Mouse (Mus musculus) cerebellum, adult 2 months (tissue): ENCODE data around the gene Cds1.

Experiments
- CTCF ChIP-seq: fragments of 200-500 bp; IDR thresholded peaks from 2 replicates; pipeline ENCODE4 v1.5.1; 2011; ENCODE audit warnings: low read depth, mild to moderate bottlenecking, control low read depth, low read length, moderate library complexity, borderline replicate concordance; ENCODE audit not compliant: insufficient read depth
- POLR2A ChIP-seq: fragments of 200-500 bp; IDR thresholded peaks from 2 replicates; pipeline ENCODE4 v1.6.1; 2011; ENCODE audit warnings: low read length, control low read depth, borderline replicate concordance; ENCODE audit not compliant: insufficient read depth

GRCm38 (mm10) chr5:101851133-101851532, 86.2 kb downstream of the Cds1 start:
- TF ChIP-seq CTCF (no peak), POLR2A (no peak)
